ENCODE assay signal across 8 mouse cellular contexts in genomic region chr7:133759611-133760353, GRCm38 (mm10). TPM values are rescaled to one million over a fixed set of nuclear protein-coding genes. Genes with fewer than 3 reads are reported as not detected.
A peak's percentile ranks its signal among the peaks of the same experiment; 100 is the strongest.
DNase-seq lines count a peak whose midpoint lies in the region; ATAC-seq lines count a peak whose summit lies in the region.

No protein-coding gene starts in this region.

- no peak for DNase-seq in lung, postnatal 25 days (ENCODE audit: low spot score)
- DNase-seq in kidney, postnatal 4 days, result peak; percentile 26 to 44
- DNase-seq in retina, embryonic 14.5 days (ENCODE audit: low spot score), result peak; percentile 87
- no peak for DNase-seq in ovary, postnatal 36 days (ENCODE audit: low spot score)
- no peak for DNase-seq in lung, adult 18-20 months

- WGBS in lung, embryonic 16.5 days, result 26% methylated on average over 27 of the region's 27 CpGs
- WGBS in forebrain, embryonic 13.5 days, result 2% methylated on average over 27 of the region's 27 CpGs

- 0 out of 2 replicates have a peak, but pooled peaks cover 3% of the 10 kb centered on the region for H3K36me3 ChIP-seq in lung, embryonic 16.5 days (ENCODE audit: control insufficient read depth, insufficient read depth, low read length)
- peaks cover 15% of the 10 kb centered on the region; the same call in 1 of the 2 replicates for H3K36me3 ChIP-seq in forebrain, embryonic 13.5 days (ENCODE audit: poor library complexity, severe bottlenecking)

- no peaks in the 10 kb centered on the region for H3K27me3 ChIP-seq in lung, embryonic 16.5 days (ENCODE audit: control insufficient read depth, insufficient read depth, low read depth, low read length)
- no peaks in the 10 kb centered on the region for H3K27me3 ChIP-seq in forebrain, embryonic 13.5 days

- ATAC-seq in lung, embryonic 16.5 days (ENCODE audit: low read depth), result no peak
- peak; percentile 94 for ATAC-seq in forebrain, embryonic 13.5 days
- no peak for ATAC-seq in megakaryocyte-erythroid progenitor cell, adult 5-6 weeks (replicated peaks; ENCODE audit: low FRiP score, low TSS enrichment, poor library complexity, severe bottlenecking)

- peak overlapping the region; percentile 46; the same call in 1 of the 2 replicates for H3K9ac ChIP-seq in lung, embryonic 16.5 days (ENCODE audit: low read length)
- peak overlapping the region; percentile 56 for H3K9ac ChIP-seq in forebrain, embryonic 13.5 days

- no peak overlapping the region for H3K4me3 ChIP-seq in lung, embryonic 16.5 days (ENCODE audit: low read length)
- peak overlapping the region; percentile 36 for H3K4me3 ChIP-seq in forebrain, embryonic 13.5 days

- no peaks in the 10 kb centered on the region for H3K4me1 ChIP-seq in lung, embryonic 16.5 days (replicated peaks; ENCODE audit: control insufficient read depth, insufficient read depth, low read length)
- H3K4me1 ChIP-seq in forebrain, embryonic 13.5 days, result peaks cover 50% of the 10 kb centered on the region

- H3K27ac ChIP-seq in lung, embryonic 16.5 days (ENCODE audit: low read length), result no peak overlapping the region
- peak overlapping the region; percentile 87 for H3K27ac ChIP-seq in forebrain, embryonic 13.5 days

- peak overlapping the region; percentile 19; the same call in 1 of the 2 replicates for H3K4me2 ChIP-seq in lung, embryonic 16.5 days (ENCODE audit: low read depth, low read length)
- peak overlapping the region; percentile 63 for H3K4me2 ChIP-seq in forebrain, embryonic 13.5 days

- peaks cover 2% of the 10 kb centered on the region; the same call in 1 of the 2 replicates for H3K9me3 ChIP-seq in lung, embryonic 16.5 days (ENCODE audit: control insufficient read depth, low read length)
- H3K9me3 ChIP-seq in forebrain, embryonic 13.5 days (replicated peaks), result 0 out of 2 replicates have a peak, but pooled peaks cover 4% of the 10 kb centered on the region

RNA-seq across cellular contexts. Expression of gene Fank1, which starts 16.9 kb away (rescaled TPM):
- 2.7 and 3.1 TPM in 2 replicates for polyA plus RNA-seq in lung, embryonic 16.5 days (2015; fragmentation: Nextera tagmentation; extraction: Ambion mirVana)
- polyA plus RNA-seq in forebrain, embryonic 13.5 days (2015; fragmentation: Nextera tagmentation; extraction: Ambion mirVana), result 1.8 and 2.9 TPM in 2 replicates
- total RNA-seq in megakaryocyte-erythroid progenitor cell, adult 5-6 weeks (2014; fragmentation: Nextera tagmentation), result not detected in 2 replicates
- not detected in 2 replicates for total RNA-seq in megakaryocyte-erythroid progenitor cell, adult 5-6 weeks (2017)

RNA-seq across cellular contexts. Expression of gene Dhx32, which starts 22.7 kb away (rescaled TPM):
- polyA plus RNA-seq in lung, embryonic 16.5 days (2015; fragmentation: Nextera tagmentation; extraction: Ambion mirVana), result 27.7 and 29.2 TPM in 2 replicates
- 45.7 and 52.3 TPM in 2 replicates for polyA plus RNA-seq in forebrain, embryonic 13.5 days (2015; fragmentation: Nextera tagmentation; extraction: Ambion mirVana)
- total RNA-seq in megakaryocyte-erythroid progenitor cell, adult 5-6 weeks (2014; fragmentation: Nextera tagmentation), result 19.6 and 25.9 TPM in 2 replicates
- total RNA-seq in megakaryocyte-erythroid progenitor cell, adult 5-6 weeks (2017), result 23.0 and 27.7 TPM in 2 replicates

RNA-seq across cellular contexts. Expression of gene Uros, which starts 49.9 kb away (rescaled TPM):
- 25.9 and 30.7 TPM in 2 replicates for polyA plus RNA-seq in lung, embryonic 16.5 days (2015; fragmentation: Nextera tagmentation; extraction: Ambion mirVana)
- polyA plus RNA-seq in forebrain, embryonic 13.5 days (2015; fragmentation: Nextera tagmentation; extraction: Ambion mirVana), result 46.2 and 48.7 TPM in 2 replicates
- 63.6 and 75.9 TPM in 2 replicates for total RNA-seq in megakaryocyte-erythroid progenitor cell, adult 5-6 weeks (2014; fragmentation: Nextera tagmentation)
- 42.4 and 82.1 TPM in 2 replicates for total RNA-seq in megakaryocyte-erythroid progenitor cell, adult 5-6 weeks (2017)

RNA-seq across cellular contexts. Expression of gene Bccip, which starts 50.6 kb away (rescaled TPM):
- 147 and 151 TPM in 2 replicates for polyA plus RNA-seq in lung, embryonic 16.5 days (2015; fragmentation: Nextera tagmentation; extraction: Ambion mirVana)
- 139 and 149 TPM in 2 replicates for polyA plus RNA-seq in forebrain, embryonic 13.5 days (2015; fragmentation: Nextera tagmentation; extraction: Ambion mirVana)
- 163 and 166 TPM in 2 replicates for total RNA-seq in megakaryocyte-erythroid progenitor cell, adult 5-6 weeks (2014; fragmentation: Nextera tagmentation)
- total RNA-seq in megakaryocyte-erythroid progenitor cell, adult 5-6 weeks (2017), result 224 and 247 TPM in 2 replicates

Comparison
In these comparisons a context has a peak if more than half of its experiments do, and no peak if none do; other contexts are left out.
1. DNase-seq: peak in kidney, postnatal 4 days (2 of 2) and retina, embryonic 14.5 days (single experiment); none in lung, postnatal 25 days (single experiment), ovary, postnatal 36 days (single experiment) and lung, adult 18-20 months (0 of 2).